Mouse (Mus musculus) hindbrain, embryonic 11.5 days (tissue): ENCODE measurements at regions not wholly inside any gene's neighbourhood (a gene's known extent, or its start where the extent isn't known, plus 50 kb on each side); places are given as distances from the start of the nearest gene placed in this dataset.

Experiments used
- ATAC-seq: fragments of 200-750 bp; cut with Nextera tagmentation; 2 replicates; pipeline ENCODE4 v1.8.0; 2017; ENCODE audit warnings: mild to moderate bottlenecking, moderate TSS enrichment, moderate library complexity; ENCODE audit not compliant: low FRiP score
- DNase-seq: peaks from one replicate; pipeline ENCODE4 v3.0.0-alpha.2; 2015; ENCODE audit warnings: low spot score
- H3K27ac ChIP-seq: fragments of 300-500 bp; sonication (generic); 2 replicates; pipeline ENCODE4 v1.5.1; 2014; ENCODE audit warnings: mild to moderate bottlenecking, low read depth, low read length
- H3K27me3 ChIP-seq: fragments of 300-500 bp; sonication (generic); 2 replicates; pipeline ENCODE4 v1.6.1; 2014; ENCODE audit warnings: mild to moderate bottlenecking, low read length, moderate library complexity, mixed read lengths; ENCODE audit not compliant: control insufficient read depth, insufficient read depth
- H3K36me3 ChIP-seq: fragments of 300-500 bp; sonication (generic); 2 replicates; pipeline ENCODE4 v1.6.1; 2014; ENCODE audit warnings: mild to moderate bottlenecking, low read length, moderate library complexity, mixed read lengths; ENCODE audit not compliant: control insufficient read depth, insufficient read depth
- H3K4me1 ChIP-seq: fragments of 300-500 bp; sonication (generic); replicated peaks from 2 replicates; pipeline ENCODE4 v1.6.1; 2014; ENCODE audit warnings: low read length, mixed read lengths; ENCODE audit not compliant: control insufficient read depth, insufficient read depth
- H3K4me2 ChIP-seq: fragments of 300-500 bp; sonication (generic); replicated peaks from 2 replicates; pipeline ENCODE4 v1.6.1; 2014; ENCODE audit warnings: mild to moderate bottlenecking, low read depth, low read length
- H3K4me3 ChIP-seq: fragments of 300-500 bp; sonication (generic); 2 replicates; pipeline ENCODE4 v1.5.1; 2014; ENCODE audit warnings: low read depth, low read length
- H3K9ac ChIP-seq: fragments of 300-500 bp; sonication (generic); 2 replicates; pipeline ENCODE4 v1.6.1; 2014; ENCODE audit warnings: low read depth, low read length
- H3K9me3 ChIP-seq: fragments of 300-500 bp; sonication (generic); 2 replicates; pipeline ENCODE4 v1.6.1; 2016; ENCODE audit warnings: low read length; ENCODE audit not compliant: control insufficient read depth
- WGBS: fragments of 180-500 bp; shearing (Covaris S2); extraction: QIAGEN DNeasy Blood & Tissue Kit; methylation state at CpG from one replicate; pipeline ENCODE4 v1.1.7; 2014; 5-methylcytosine and 5-hydroxymethylcytosine counted together

DNA sequence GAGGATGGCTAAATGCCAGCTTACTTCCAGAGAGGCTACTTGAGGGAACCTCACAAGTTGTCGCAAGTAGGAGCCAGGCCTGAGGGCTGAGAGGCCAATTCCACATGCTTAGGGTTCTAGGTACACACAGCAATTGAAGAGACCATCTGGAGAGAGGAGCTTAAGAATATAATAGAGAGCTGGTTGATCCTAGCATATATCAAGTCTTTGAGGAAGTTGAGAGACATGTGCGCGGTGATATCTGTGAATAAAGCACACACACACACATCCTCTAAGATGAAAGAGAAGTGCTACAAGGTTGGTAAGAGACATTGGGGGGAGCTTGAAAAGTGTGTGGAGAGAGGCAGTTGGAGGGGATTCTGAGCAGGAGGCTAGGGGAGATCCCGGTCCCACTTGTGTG lies 189.5 kb downstream of the Zfp462 start:
- Histone ChIP-seq H3K9me3 (no peaks in the 10 kb centered on the region), H3K9ac (no peak overlapping the region), H3K27ac (no peak overlapping the region), H3K36me3 (no peaks in the 10 kb centered on the region), H3K4me2 (no peak overlapping the region), H3K27me3 (no peaks in the 10 kb centered on the region), H3K4me1 (no peaks in the 10 kb centered on the region), H3K4me3 (no peak overlapping the region)
- DNase-seq = no peak
- no peak for ATAC-seq
- WGBS = 98% methylated on average over 4 of the region's 4 CpGs

DNA sequence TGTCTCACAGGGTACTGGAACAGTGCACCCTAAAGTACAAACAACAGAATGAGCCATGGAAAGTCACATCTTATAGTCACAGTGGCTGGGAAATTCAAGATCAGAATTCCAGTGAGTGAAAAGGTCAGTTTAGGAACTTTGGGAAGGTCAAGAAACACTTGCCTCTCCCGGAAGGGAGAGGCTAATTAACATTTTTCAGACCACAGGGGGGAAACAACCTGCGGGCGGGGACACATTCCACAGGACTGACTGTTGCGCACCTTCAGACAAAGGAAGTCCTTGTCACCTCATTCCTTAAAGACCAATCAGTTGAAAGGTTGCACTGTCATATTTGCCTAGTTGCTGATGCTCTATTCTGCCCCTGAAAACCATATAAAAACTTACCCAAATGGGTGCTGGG lies 189.9 kb downstream of the Zfp462 start:
- WGBS = 47% methylated on average over 4 of the region's 4 CpGs
- Histone ChIP-seq H3K9me3 (no peaks in the 10 kb centered on the region), H3K36me3 (no peaks in the 10 kb centered on the region), H3K27ac (no peak overlapping the region), H3K9ac (no peak overlapping the region), H3K4me3 (no peak overlapping the region), H3K4me2 (no peak overlapping the region), H3K27me3 (no peaks in the 10 kb centered on the region), H3K4me1 (no peaks in the 10 kb centered on the region)
- ATAC-seq (no peak), DNase-seq (no peak)

DNA sequence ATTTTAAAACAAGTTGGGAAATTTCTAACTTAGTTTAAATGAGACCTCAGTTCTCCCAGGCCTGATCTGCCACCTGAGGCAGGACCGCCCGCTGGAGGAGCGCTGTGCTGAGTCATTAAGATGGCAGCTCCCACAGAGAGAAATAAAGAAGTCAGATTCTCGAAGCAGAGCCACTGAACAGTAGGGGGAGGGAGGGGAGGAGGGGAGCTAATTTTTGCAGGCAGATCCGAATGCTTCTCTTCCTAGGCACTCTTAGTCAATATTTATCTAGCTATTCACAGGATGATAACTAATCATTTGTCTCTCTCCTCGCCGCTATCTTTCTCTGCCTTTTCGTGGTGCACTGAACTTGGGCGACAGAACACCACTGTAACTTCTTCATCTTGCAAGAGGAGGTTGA lies 191.4 kb downstream of the Zfp462 start:
- Histone ChIP-seq H3K27ac (no peak overlapping the region), H3K4me1 (no peaks in the 10 kb centered on the region), H3K4me3 (no peak overlapping the region), H3K27me3 (no peaks in the 10 kb centered on the region), H3K9ac (no peak overlapping the region), H3K4me2 (no peak overlapping the region), H3K9me3 (no peaks in the 10 kb centered on the region), H3K36me3 (no peaks in the 10 kb centered on the region)
- 10% methylated on average over 9 of the region's 9 CpGs for WGBS
- no peak for ATAC-seq
- DNase-seq = peak; percentile 38

DNA sequence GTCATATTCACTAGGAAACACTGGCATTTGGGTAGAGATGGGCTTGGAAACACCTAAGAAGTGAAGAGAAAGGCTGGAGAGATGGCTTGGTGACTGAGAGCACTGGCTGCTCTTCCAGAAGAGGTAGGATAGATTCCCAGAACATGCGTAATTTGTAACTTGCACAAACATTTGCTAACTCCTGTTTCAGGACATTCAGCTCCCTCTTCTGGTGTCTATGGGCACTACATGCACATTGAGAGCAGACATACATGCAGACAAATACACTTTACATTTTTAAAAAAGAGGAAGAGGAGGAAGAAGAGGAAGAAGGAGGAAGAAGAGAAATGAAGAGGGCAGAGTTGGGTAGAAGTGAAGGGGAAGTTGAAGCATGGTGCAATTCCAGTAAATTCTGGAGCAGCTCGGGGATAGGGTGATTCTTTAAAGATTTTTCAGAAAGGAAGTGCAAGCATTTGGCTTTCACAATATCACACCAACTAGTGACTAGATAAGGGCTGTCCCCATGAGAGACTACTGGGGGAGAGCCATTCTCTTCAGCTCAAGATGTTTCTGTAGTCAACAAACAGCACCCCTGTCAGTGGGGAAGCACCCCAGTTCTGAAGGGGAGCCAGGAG lies 193.0 kb downstream of the Zfp462 start:
- Histone ChIP-seq H3K36me3 (no peaks in the 10 kb centered on the region), H3K9ac (no peak overlapping the region), H3K4me1 (no peaks in the 10 kb centered on the region), H3K4me3 (no peak overlapping the region), H3K27ac (no peak overlapping the region), H3K4me2 (no peak overlapping the region), H3K27me3 (no peaks in the 10 kb centered on the region), H3K9me3 (no peaks in the 10 kb centered on the region)
- WGBS = 88% methylated on average over 2 of the region's 2 CpGs
- no peak for DNase-seq
- no peak for ATAC-seq

DNA sequence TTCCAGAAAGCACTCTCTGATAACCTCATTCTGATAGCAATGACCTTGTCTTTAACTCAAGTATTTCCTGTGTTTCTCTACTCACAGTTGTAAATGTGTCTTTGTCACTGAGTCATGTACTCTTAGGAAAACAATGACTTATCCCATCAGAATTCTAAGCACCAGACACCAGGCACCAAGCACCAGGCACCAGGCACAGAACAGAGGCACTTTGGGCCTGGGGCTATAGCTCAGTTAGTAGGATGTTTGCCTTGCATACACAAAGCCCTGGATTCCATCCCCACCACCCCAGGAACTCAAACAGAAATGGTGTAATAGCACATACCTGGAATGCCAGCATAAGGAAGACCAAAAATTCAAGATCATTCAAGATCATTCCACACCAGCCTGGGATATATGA lies 196.5 kb downstream of the Zfp462 start:
- H3K4me2 ChIP-seq = no peak overlapping the region
- no peaks in the 10 kb centered on the region for H3K27me3 ChIP-seq
- DNase-seq = no peak
- no peak overlapping the region for H3K27ac ChIP-seq
- H3K36me3 ChIP-seq = no peaks in the 10 kb centered on the region
- no peak overlapping the region for H3K4me3 ChIP-seq
- H3K9me3 ChIP-seq = no peaks in the 10 kb centered on the region
- H3K9ac ChIP-seq = no peak overlapping the region
- H3K4me1 ChIP-seq = no peaks in the 10 kb centered on the region; the same call in 1 of the 2 replicates
- no peak for ATAC-seq

DNA sequence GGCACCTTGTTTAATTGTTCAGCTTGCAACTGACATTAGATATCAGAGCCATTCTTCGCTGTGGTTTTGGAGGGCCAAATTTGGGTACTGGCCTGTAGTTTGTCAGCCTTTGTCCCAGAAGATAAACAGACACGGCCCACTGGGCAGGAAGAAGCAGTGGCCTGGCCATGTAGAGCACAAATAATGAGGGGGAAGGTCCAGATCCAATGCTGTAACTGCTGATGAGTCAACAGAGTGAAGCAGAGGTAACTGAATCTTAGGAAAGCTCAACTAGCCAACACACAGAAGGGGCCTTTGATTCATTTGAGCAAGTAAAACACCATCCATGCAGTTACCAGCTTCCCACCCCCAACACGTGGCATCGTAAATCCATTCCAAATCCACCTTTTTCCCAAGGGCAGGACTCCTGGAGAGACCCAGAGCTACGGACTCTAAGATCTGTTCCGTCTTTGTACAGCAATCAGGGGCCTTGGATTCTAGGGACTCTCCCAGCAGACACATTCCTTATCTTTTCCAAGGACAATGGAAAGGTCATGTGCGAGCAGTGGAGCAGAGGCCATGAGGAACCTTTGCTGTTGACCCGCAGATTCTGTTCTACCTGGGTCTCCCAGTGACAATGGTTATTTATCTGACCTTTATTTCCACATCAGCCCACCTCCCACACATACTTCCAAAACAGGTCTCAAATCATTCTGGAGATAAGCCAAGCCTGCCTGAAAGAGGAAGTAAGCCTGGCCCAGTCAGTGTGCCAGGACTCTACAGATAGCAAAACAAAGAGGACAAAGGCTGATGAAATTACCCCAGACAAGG lies 197.3 kb downstream of the Zfp462 start:
- H3K4me2 ChIP-seq = no peak overlapping the region
- 78% methylated on average over 8 of the region's 8 CpGs for WGBS
- H3K9me3 ChIP-seq = no peaks in the 10 kb centered on the region
- ATAC-seq (no peak), DNase-seq (no peak)
- no peaks in the 10 kb centered on the region for H3K36me3 ChIP-seq
- H3K4me3 ChIP-seq = no peak overlapping the region
- H3K27ac ChIP-seq = no peak overlapping the region
- H3K4me1 ChIP-seq = no peaks in the 10 kb centered on the region; the same call in 1 of the 2 replicates
- H3K9ac ChIP-seq = no peak overlapping the region
- no peaks in the 10 kb centered on the region for H3K27me3 ChIP-seq

DNA sequence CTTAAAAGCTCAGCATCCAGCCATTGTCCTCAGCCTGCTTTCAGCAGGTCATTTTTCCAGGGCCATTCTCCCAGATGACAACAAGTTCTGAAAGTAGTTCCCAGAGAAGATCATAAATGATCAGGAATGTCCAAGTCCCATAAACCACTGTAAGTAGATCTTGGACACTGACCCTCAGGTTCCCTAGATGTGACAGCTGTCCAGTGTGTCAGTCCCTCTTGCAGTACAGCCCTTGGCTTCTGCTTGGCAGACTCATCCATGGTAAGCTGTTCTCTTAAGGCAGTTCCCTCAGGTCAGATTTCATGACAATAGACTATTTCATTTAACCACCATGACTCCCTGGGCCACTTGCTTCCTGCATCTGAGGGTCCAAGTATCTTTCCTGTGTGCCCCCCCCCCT lies 198.6 kb downstream of the Zfp462 start:
- Histone ChIP-seq H3K4me2 (no peak overlapping the region), H3K4me3 (no peak overlapping the region), H3K27me3 (no peaks in the 10 kb centered on the region), H3K4me1 (no peaks in the 10 kb centered on the region; the same call in 1 of the 2 replicates), H3K9ac (no peak overlapping the region), H3K36me3 (no peaks in the 10 kb centered on the region), H3K27ac (no peak overlapping the region), H3K9me3 (no peaks in the 10 kb centered on the region)
- ATAC-seq = no peak
- no peak for DNase-seq

DNA sequence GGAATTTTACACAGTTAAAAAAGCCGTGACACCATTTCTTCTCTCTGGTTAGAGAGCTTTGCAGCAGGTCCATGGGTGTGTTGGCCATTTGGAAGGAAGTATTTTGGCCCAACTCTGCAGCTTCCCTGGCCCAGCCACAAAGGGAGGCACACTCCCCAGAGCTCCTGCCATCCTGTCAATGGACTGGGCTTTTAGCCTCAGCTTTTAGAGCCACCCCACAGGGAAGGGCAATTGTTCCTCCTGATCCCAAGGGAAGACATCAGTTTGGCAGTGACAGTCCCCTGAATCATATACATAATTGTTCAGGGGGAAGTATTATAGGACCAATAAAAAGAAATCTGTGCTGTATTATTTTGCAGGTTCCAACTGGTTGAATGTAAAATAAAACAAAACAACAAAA lies 200.1 kb downstream of the Zfp462 start:
- no peak for ATAC-seq

DNA sequence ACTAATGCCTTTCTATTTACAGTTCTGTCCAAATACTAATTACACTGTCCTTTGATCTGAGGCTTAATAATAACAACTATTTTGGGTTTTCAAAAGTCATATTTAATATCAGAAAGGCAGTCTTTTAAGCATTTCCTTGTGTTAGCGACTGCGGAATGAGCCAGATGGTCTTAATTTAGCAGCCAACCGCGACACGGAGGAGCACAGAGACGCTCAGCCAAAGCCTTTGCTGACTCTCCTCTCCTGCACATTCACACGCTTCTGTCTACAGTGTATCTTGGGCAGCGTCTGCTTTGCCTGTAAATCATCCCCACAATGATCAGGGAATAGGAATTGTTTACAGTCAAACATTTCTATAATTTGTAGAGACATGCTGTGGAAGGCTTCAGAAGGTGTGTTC lies 201.1 kb downstream of the Zfp462 start:
- Histone ChIP-seq H3K27ac (no peak overlapping the region), H3K4me2 (no peak overlapping the region), H3K27me3 (no peaks in the 10 kb centered on the region), H3K4me3 (no peak overlapping the region), H3K4me1 (no peaks in the 10 kb centered on the region; the same call in 1 of the 2 replicates), H3K9me3 (no peaks in the 10 kb centered on the region), H3K9ac (no peak overlapping the region), H3K36me3 (no peaks in the 10 kb centered on the region)
- 40% methylated on average over 8 of the region's 8 CpGs for WGBS
- no peak for ATAC-seq
- peak; percentile 28 for DNase-seq

More for the DNA sequence above, 200.1 kb downstream of the Zfp462 start:
- Histone ChIP-seq H3K4me3 (no peak overlapping the region), H3K9ac (no peak overlapping the region), H3K27ac (no peak overlapping the region), H3K9me3 (no peaks in the 10 kb centered on the region), H3K27me3 (no peaks in the 10 kb centered on the region), H3K4me1 (no peaks in the 10 kb centered on the region; the same call in 1 of the 2 replicates), H3K4me2 (no peak overlapping the region), H3K36me3 (no peaks in the 10 kb centered on the region)
- WGBS = 42% methylated on average over 1 of the region's 1 CpGs
- DNase-seq = peak; percentile 25
